Mouse (Mus musculus) bone marrow, adult 2 months (tissue): ENCODE results near the gene Xdh. TPM values are rescaled to one million over a fixed set of nuclear protein-coding genes. Genes with fewer than 3 reads are reported as not detected.

Source experiments
- H3K27ac ChIP-seq: fragments of 200-500 bp; 2 replicates; pipeline ENCODE4 v1.5.1; 2012; ENCODE audit warnings: low read depth, mild to moderate bottlenecking, control low read depth, inconsistent platforms, low read length; ENCODE audit not compliant: control insufficient read depth, poor library complexity, insufficient read depth
- H3K4me1 ChIP-seq: fragments of 200-500 bp; 2 replicates; pipeline ENCODE4 v1.6.1; 2011; ENCODE audit warnings: low read length; ENCODE audit not compliant: control insufficient read depth, insufficient read depth
- H3K4me3 ChIP-seq: fragments of 200-500 bp; replicated peaks from 2 replicates; pipeline ENCODE3; 2011; ENCODE audit warnings: mild to moderate bottlenecking, low read depth, low read length, control low read depth; ENCODE audit not compliant: control insufficient read depth
- CTCF ChIP-seq: fragments of 200-500 bp; IDR thresholded peaks from 2 replicates; pipeline ENCODE4 v1.5.1; 2011; ENCODE audit warnings: low read length, control low read depth; ENCODE audit not compliant: control insufficient read depth, insufficient read depth
- POLR2A ChIP-seq: fragments of 200-500 bp; IDR thresholded peaks from 2 replicates; pipeline ENCODE4 v1.6.1; 2011; ENCODE audit warnings: low read depth, mild to moderate bottlenecking, control low read depth, low read length, borderline replicate concordance; ENCODE audit not compliant: control insufficient read depth
- whole genome bisulfite sequencing: fragments of 180-500 bp; shearing (Covaris S2); methylation state at CpG from one replicate; pipeline ENCODE4 v1.1.7; 2018; 5-methylcytosine and 5-hydroxymethylcytosine counted together
- polyA plus RNA-seq: library from polyadenylated mRNA; stranded (reverse); fragments of >200 nt; gene quantifications from 2 replicates; pipeline ENCODE4 v1.2.4, GENCODE M21; 2011; ENCODE audit warnings: low replicate concordance; ENCODE audit not compliant: missing spikeins, insufficient read depth, insufficient read length

The Xdh gene
- polyA plus RNA-seq, 1 experiment: 114 TPM

DNA sequence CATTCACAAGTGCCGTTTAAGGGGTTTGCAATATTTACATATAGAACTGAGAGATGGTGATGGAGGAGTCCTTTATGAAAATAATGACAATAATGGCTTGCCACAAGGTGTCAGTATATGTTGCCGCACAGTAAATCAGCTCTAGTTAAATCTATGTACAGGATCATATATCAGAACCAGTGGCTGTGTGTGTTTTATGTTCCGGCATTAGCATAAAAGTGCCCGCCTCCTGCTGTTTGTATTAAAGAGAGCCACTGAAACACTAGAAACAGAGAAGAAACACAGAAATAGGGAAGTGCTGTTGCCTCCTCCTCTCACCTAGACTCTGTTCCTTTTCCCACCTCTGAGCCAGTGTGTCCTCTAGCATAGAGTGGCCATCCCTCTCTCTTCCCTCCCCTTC lies 498 bp downstream of the Xdh start:
- 0 out of 2 replicates have a peak, but pooled peaks have one; percentile 3 for TF ChIP-seq POLR2A
- TF ChIP-seq CTCF: no peak
- H3K4me1 ChIP-seq: peaks cover 8% of the 10 kb centered on the region
- peak overlapping the region; percentile 78 for H3K4me3 ChIP-seq
- 19% methylated on average over 4 of the region's 4 CpGs for WGBS
- peak overlapping the region; percentile 82 for H3K27ac ChIP-seq

DNA sequence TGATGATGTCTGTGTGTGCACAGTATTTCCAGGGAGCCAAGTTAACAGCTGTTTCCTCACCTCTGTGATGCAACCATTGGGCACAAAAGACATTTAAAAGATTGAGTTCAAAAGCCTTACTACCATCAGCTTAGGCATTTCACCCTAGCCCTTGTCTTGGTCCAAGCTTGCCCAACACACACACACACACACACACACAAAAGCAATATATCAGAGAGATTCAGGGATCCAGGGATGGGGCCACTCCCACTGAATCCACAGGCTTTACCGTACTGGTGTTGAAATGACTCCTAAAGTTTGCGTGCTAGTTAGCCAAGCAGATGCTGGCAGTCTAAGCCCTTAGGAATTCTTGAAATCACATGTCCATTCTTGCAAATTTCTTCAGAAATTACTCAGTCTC lies 1.2 kb downstream of the Xdh start:
- Histone ChIP-seq H3K27ac (peak overlapping the region; percentile 80; the same call in 1 of the 2 replicates), H3K4me1 (peaks cover 8% of the 10 kb centered on the region), H3K4me3 (peak overlapping the region; percentile 68)
- 48% methylated on average over 2 of the region's 2 CpGs for WGBS
- TF ChIP-seq CTCF: no peak
- no peak for TF ChIP-seq POLR2A

DNA sequence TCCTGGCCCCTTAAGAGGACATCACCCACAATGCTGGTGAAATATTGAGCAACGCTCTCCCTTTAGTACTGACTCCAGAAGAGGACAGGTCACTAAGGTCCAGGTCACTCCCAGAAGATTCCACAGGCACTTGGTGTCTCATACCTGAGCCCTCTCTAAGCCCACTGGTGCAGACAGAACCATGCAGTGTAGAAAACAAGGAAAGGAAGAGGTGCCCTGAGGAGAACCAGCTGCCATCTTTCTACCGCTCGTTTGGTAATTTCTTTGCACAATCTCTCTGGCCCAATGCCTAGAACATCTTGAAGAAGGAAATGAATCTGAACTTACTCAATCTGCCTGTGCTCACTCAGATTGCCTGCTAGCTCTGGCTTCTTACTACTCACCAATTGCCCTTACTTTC lies 2.0 kb downstream of the Xdh start:
- Histone ChIP-seq H3K4me3 (peak overlapping the region; percentile 64), H3K27ac (peak overlapping the region; percentile 80), H3K4me1 (peaks cover 6% of the 10 kb centered on the region)
- TF ChIP-seq CTCF (no peak), POLR2A (no peak)
- WGBS: 24% methylated on average over 3 of the region's 3 CpGs

DNA sequence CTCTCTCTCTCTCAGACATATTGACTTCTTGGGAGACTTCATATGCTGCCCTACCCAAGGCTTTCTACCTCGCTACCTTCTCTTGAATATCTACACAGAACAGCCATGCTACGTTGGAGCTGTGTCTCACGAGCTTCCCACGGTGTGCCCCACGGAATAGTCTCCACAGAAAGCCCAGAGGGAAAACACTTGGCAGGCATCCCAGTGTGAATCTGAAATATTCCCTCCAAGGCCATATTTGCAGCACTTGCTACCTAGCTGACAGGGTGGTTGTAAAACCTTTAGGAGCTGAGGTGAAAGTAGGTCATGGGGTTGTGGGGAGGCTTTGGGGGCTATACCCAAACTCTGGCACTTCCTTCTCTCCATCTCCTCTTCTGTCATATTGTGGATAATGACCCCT lies 3.1 kb downstream of the Xdh start:
- TF ChIP-seq CTCF (no peak), POLR2A (no peak)
- Histone ChIP-seq H3K27ac (no peak overlapping the region), H3K4me1 (peaks cover 6% of the 10 kb centered on the region), H3K4me3 (no peak overlapping the region)
- 90% methylated on average over 5 of the region's 5 CpGs for WGBS

DNA sequence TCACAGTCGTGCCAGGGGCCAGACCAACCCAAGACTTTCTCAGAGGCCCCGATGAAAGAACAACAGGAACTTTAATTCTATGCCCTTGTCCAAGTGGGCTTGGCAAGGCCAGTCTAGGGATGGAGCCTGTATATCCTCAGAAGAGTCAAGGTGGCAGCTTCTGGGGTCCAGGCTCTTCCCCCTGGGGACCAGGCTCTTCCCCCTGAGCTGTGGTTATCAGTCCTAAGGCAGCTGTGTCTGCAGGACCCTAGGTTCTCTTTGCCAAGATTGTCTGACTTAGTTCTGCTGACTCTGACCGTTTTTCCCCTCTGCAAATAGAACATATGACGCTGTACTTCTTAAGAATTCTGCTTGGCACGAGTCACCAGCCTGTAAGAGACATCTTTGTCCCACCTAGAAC lies 5.3 kb downstream of the Xdh start:
- no peak for TF ChIP-seq CTCF
- no peak for TF ChIP-seq POLR2A
- no peak overlapping the region for H3K4me3 ChIP-seq
- no peak overlapping the region for H3K27ac ChIP-seq
- no peaks in the 10 kb centered on the region; the same call in 1 of the 2 replicates for H3K4me1 ChIP-seq
- 80% methylated on average over 5 of the region's 5 CpGs for WGBS

DNA sequence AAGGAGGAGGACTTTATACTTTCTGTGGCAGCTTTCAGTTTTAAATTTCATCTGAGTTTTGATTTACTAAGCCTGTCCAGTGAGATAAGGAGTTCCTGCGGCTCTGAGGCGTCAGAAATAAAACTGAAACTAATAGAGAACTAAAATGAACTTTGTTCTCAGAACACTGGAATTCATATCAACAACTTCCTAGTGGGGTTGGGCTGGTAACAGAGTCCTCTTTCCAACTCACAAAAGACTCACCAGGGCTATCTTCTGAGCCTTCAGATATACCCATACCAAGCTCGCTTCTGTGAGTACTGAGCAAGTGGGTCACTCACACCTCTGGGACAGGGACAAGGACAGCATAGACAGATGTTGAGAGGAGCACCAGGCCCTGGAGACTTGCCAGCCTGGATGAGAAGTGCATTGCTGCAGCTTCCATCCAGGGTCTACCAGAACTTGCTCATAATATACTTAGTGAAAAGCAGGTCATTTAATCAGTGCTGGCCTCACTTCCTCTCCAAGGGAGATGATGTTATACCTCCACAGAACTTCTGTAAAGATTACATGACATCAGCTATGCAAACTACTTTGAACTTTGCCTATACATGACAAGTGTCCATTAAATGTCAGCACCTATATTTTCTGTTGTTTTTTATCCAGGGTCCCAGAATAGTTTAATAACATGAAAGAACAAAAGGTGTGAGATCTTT lies 7.6 kb downstream of the Xdh start:
- peak overlapping the region; percentile 59; the same call in 1 of the 2 replicates for H3K27ac ChIP-seq
- WGBS: 12% methylated on average over 3 of the region's 3 CpGs
- TF ChIP-seq POLR2A: no peak
- no peak for TF ChIP-seq CTCF
- no peaks in the 10 kb centered on the region; the same call in 1 of the 2 replicates for H3K4me1 ChIP-seq
- H3K4me3 ChIP-seq: no peak overlapping the region

DNA sequence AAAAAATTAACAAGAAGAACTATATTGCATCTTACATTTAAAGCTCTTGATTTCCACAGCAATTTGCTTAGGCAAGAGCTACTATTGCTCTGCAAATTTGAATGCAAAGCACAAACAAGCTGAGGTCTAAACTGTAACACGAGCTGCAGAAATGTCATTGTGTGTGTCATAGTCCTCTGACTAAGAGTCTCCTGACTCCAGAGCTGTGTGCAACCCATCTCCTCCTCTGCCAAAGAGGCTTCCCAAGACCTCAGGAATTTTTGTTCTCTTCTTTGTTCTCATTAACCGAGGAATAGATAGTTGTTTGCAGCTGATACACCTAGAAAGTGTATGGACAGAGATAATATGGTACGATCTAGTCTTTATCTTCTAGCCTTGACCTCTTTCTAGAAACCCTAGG lies 8.2 kb downstream of the Xdh start:
- TF ChIP-seq POLR2A (no peak), CTCF (no peak)
- Histone ChIP-seq H3K27ac (no peak overlapping the region), H3K4me1 (no peaks in the 10 kb centered on the region; the same call in 1 of the 2 replicates), H3K4me3 (no peak overlapping the region)
- WGBS: 27% methylated on average over 3 of the region's 3 CpGs

DNA sequence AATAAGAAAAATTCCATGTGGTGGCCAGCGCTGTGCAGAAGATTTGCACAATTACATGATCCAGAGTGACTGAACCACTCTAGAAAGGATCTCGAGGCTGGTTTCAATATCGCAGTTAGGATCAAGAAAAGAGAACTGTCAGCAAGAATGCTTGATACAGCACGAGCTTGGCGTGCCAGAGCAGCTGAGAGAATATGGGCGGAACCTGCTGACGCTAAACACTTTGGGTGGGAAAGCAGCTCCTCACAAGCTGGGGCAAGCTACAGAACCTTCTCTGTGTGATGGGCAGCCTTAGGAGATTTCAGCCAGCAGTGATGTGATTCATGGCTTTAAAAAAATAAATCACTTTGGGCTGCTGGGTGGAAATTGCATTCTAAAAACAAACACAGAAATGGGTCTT lies 12.9 kb downstream of the Xdh start:
- Histone ChIP-seq H3K27ac (no peak overlapping the region), H3K4me1 (peaks cover 2% of the 10 kb centered on the region; the same call in 1 of the 2 replicates), H3K4me3 (no peak overlapping the region)
- TF ChIP-seq CTCF (no peak), POLR2A (no peak)
- WGBS: 54% methylated on average over 7 of the region's 7 CpGs

DNA sequence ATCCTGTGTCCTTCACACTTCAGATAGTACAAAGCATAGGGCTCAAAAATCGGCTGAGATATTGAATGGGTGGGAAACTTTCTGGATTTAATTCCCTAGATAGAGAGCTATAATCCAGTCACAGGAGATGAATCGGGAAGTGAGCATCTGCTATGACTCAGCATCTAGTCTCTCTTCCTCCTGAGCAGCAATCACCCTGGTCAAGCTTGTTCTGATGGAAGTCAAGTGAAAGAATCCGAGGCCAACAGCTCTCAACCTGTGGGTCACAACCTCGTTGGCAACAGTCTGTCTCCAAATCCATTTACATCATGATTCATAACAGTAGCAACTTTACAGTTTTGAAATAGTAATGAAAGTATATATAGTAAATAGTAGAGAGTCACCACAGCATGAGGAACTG lies 14.8 kb downstream of the Xdh start:
- Histone ChIP-seq H3K4me3 (no peak overlapping the region), H3K4me1 (peaks cover 2% of the 10 kb centered on the region; the same call in 1 of the 2 replicates), H3K27ac (no peak overlapping the region)
- WGBS: 31% methylated on average over 4 of the region's 4 CpGs
- TF ChIP-seq POLR2A (no peak), CTCF (no peak)
